Mouse (Mus musculus): Measurements from ENCODE around the gene Atox1. TPM values are rescaled to one million over a fixed set of nuclear protein-coding genes. Genes with fewer than 3 reads are reported as not detected.

Gene Atox1
- polyA plus RNA-seq, 1 experiment from 2014 or later, result 303 TPM

GRCm38 (mm10) chr11:55438031-55438430 lies 23.0 kb downstream of the Atox1 start:
- Histone ChIP-seq H3K4me3 (ENCODE audit: low read depth, low read length) (no peak overlapping the region), H3K4me1 (ENCODE audit: control insufficient read depth, insufficient read depth, low read length) (no peaks in the 10 kb centered on the region), H3K27ac (ENCODE audit: low read depth, low read length) (no peak overlapping the region), H3K27me3 (ENCODE audit: control insufficient read depth, insufficient read depth, low read length) (no peaks in the 10 kb centered on the region), H3K9ac (replicated peaks; ENCODE audit: low read depth, low read length) (no peak overlapping the region), H3K9me3 (ENCODE audit: control insufficient read depth, low read length) (no peaks in the 10 kb centered on the region), H3K36me3 (ENCODE audit: control insufficient read depth, insufficient read depth, low read length) (no peaks in the 10 kb centered on the region), H3K4me2 (ENCODE audit: low read depth, low read length) (no peak overlapping the region)
- 47% methylated on average over 4 of the region's 4 CpGs for WGBS
- no peak for ATAC-seq (ENCODE audit: low read depth)

- Histone ChIP-seq H3K4me3 (ENCODE audit: low read depth, low read length) (no peak overlapping the region), H3K36me3 (ENCODE audit: control insufficient read depth, insufficient read depth, low read length) (no peaks in the 10 kb centered on the region), H3K4me2 (ENCODE audit: low read depth, low read length) (no peak overlapping the region), H3K9me3 (ENCODE audit: control insufficient read depth, low read length) (no peaks in the 10 kb centered on the region), H3K4me1 (ENCODE audit: control insufficient read depth, insufficient read depth, low read length) (no peaks in the 10 kb centered on the region), H3K9ac (replicated peaks; ENCODE audit: low read depth, low read length) (no peak overlapping the region), H3K27me3 (ENCODE audit: control insufficient read depth, insufficient read depth, low read length) (no peaks in the 10 kb centered on the region), H3K27ac (ENCODE audit: low read depth, low read length) (no peak overlapping the region)
- 83% methylated on average over 6 of the region's 6 CpGs for WGBS
- no peak for ATAC-seq (ENCODE audit: low read depth)
Measured at GRCm38 (mm10) chr11:55436089-55436488, 24.9 kb downstream of the Atox1 start.

GRCm38 (mm10) chr11:55432981-55433380 lies 28.1 kb downstream of the Atox1 start:
- H3K27me3 ChIP-seq (ENCODE audit: control insufficient read depth, insufficient read depth, low read length), result no peaks in the 10 kb centered on the region

GRCm38 (mm10) chr11:55429973-55430372 lies 31.1 kb downstream of the Atox1 start:
- ATAC-seq (ENCODE audit: low read depth), result no peak
- Histone ChIP-seq H3K36me3 (ENCODE audit: control insufficient read depth, insufficient read depth, low read length) (no peaks in the 10 kb centered on the region), H3K9ac (replicated peaks; ENCODE audit: low read depth, low read length) (no peak overlapping the region), H3K27me3 (ENCODE audit: control insufficient read depth, insufficient read depth, low read length) (no peaks in the 10 kb centered on the region), H3K27ac (ENCODE audit: low read depth, low read length) (no peak overlapping the region), H3K4me2 (ENCODE audit: low read depth, low read length) (no peak overlapping the region), H3K4me1 (ENCODE audit: control insufficient read depth, insufficient read depth, low read length) (no peaks in the 10 kb centered on the region; the same call in 1 of the 2 replicates), H3K4me3 (ENCODE audit: low read depth, low read length) (no peak overlapping the region), H3K9me3 (ENCODE audit: control insufficient read depth, low read length) (no peaks in the 10 kb centered on the region)
- 90% methylated on average over 2 of the region's 2 CpGs for WGBS

More at GRCm38 (mm10) chr11:55432981-55433380, 28.1 kb downstream of the Atox1 start:
- Histone ChIP-seq H3K4me1 (ENCODE audit: control insufficient read depth, insufficient read depth, low read length) (no peaks in the 10 kb centered on the region; the same call in 1 of the 2 replicates), H3K36me3 (ENCODE audit: control insufficient read depth, insufficient read depth, low read length) (no peaks in the 10 kb centered on the region), H3K27ac (ENCODE audit: low read depth, low read length) (no peak overlapping the region), H3K9me3 (ENCODE audit: control insufficient read depth, low read length) (no peaks in the 10 kb centered on the region), H3K4me3 (ENCODE audit: low read depth, low read length) (no peak overlapping the region), H3K4me2 (ENCODE audit: low read depth, low read length) (no peak overlapping the region), H3K9ac (replicated peaks; ENCODE audit: low read depth, low read length) (no peak overlapping the region)
- ATAC-seq (ENCODE audit: low read depth), result no peak
- WGBS, result 84% methylated on average over 3 of the region's 3 CpGs

- Histone ChIP-seq H3K27ac (ENCODE audit: low read depth, low read length) (0 out of 2 replicates have a peak overlapping the region, but pooled peaks have one; percentile 8), H3K4me1 (ENCODE audit: control insufficient read depth, insufficient read depth, low read length) (peaks cover 10% of the 10 kb centered on the region; the same call in 1 of the 2 replicates), H3K4me3 (ENCODE audit: low read depth, low read length) (no peak overlapping the region), H3K36me3 (ENCODE audit: control insufficient read depth, insufficient read depth, low read length) (no peaks in the 10 kb centered on the region), H3K9me3 (ENCODE audit: control insufficient read depth, low read length) (no peaks in the 10 kb centered on the region), H3K4me2 (ENCODE audit: low read depth, low read length) (no peak overlapping the region), H3K9ac (replicated peaks; ENCODE audit: low read depth, low read length) (no peak overlapping the region; the same call in 1 of the 2 replicates), H3K27me3 (ENCODE audit: control insufficient read depth, insufficient read depth, low read length) (no peaks in the 10 kb centered on the region)
- ATAC-seq (ENCODE audit: low read depth), result peak; percentile 80; the same call in 1 of the 2 replicates
- WGBS, result 37% methylated on average over 16 of the region's 16 CpGs
Measured at GRCm38 (mm10) chr11:55428186-55429012, 32.6 kb downstream of the Atox1 start.

GRCm38 (mm10) chr11:55424746-55425360 lies 36.2 kb downstream of the Atox1 start:
- WGBS, result 78% methylated on average over 8 of the region's 8 CpGs
- ATAC-seq (ENCODE audit: low read depth), result no peak
- Histone ChIP-seq H3K9ac (replicated peaks; ENCODE audit: low read depth, low read length) (no peak overlapping the region), H3K4me1 (ENCODE audit: control insufficient read depth, insufficient read depth, low read length) (peaks cover 15% of the 10 kb centered on the region; the same call in 1 of the 2 replicates), H3K27ac (ENCODE audit: low read depth, low read length) (no peak overlapping the region), H3K27me3 (ENCODE audit: control insufficient read depth, insufficient read depth, low read length) (no peaks in the 10 kb centered on the region), H3K36me3 (ENCODE audit: control insufficient read depth, insufficient read depth, low read length) (no peaks in the 10 kb centered on the region), H3K9me3 (ENCODE audit: control insufficient read depth, low read length) (no peaks in the 10 kb centered on the region), H3K4me3 (ENCODE audit: low read depth, low read length) (no peak overlapping the region), H3K4me2 (ENCODE audit: low read depth, low read length) (no peak overlapping the region)

- peaks cover 18% of the 10 kb centered on the region; the same call in 1 of the 2 replicates for H3K4me1 ChIP-seq (ENCODE audit: control insufficient read depth, insufficient read depth, low read length)
- no peak overlapping the region for H3K4me2 ChIP-seq (ENCODE audit: low read depth, low read length)
- no peak overlapping the region for H3K9ac ChIP-seq (replicated peaks; ENCODE audit: low read depth, low read length)
- peak overlapping the region; percentile 17; the same call in 1 of the 2 replicates for H3K27ac ChIP-seq (ENCODE audit: low read depth, low read length)
- 12% methylated on average over 4 of the region's 4 CpGs for WGBS
- no peaks in the 10 kb centered on the region for H3K36me3 ChIP-seq (ENCODE audit: control insufficient read depth, insufficient read depth, low read length)
- H3K4me3 ChIP-seq (ENCODE audit: low read depth, low read length), result no peak overlapping the region
- no peaks in the 10 kb centered on the region for H3K9me3 ChIP-seq (ENCODE audit: control insufficient read depth, low read length)
- H3K27me3 ChIP-seq (ENCODE audit: control insufficient read depth, insufficient read depth, low read length), result no peaks in the 10 kb centered on the region
- ATAC-seq (ENCODE audit: low read depth), result peak; percentile 65; the same call in 1 of the 2 replicates
Measured at GRCm38 (mm10) chr11:55423756-55424155, 37.3 kb downstream of the Atox1 start.

- Histone ChIP-seq H3K27me3 (ENCODE audit: control insufficient read depth, insufficient read depth, low read length) (no peaks in the 10 kb centered on the region), H3K9ac (replicated peaks; ENCODE audit: low read depth, low read length) (no peak within 1 kb of the TSS), H3K4me1 (ENCODE audit: control insufficient read depth, insufficient read depth, low read length) (peaks cover 18% of the 10 kb centered on the region; the same call in 1 of the 2 replicates), H3K4me2 (ENCODE audit: low read depth, low read length) (no peak within 1 kb of the TSS), H3K27ac (ENCODE audit: low read depth, low read length) (peak within 1 kb of the TSS; percentile 17; the same call in 1 of the 2 replicates), H3K36me3 (ENCODE audit: control insufficient read depth, insufficient read depth, low read length) (no peaks in the 10 kb centered on the region), H3K9me3 (ENCODE audit: control insufficient read depth, low read length) (no peaks in the 10 kb centered on the region), H3K4me3 (ENCODE audit: low read depth, low read length) (no peak within 1 kb of the TSS)
- 100% methylated on average over 1 of the region's 1 CpGs for WGBS
- ATAC-seq (ENCODE audit: low read depth), result no peak
Measured at GRCm38 (mm10) chr11:55422978-55423377, 38.1 kb downstream of the Atox1 start, which contains the start of gene Sparc. Sparc (minus strand) TSS chr11:55423183.

Data from neural tube, embryonic 14.5 days (tissue).